Mouse (Mus musculus): ENCODE data around the gene Slc23a2. TPM values are rescaled to one million over a fixed set of nuclear protein-coding genes. Genes with fewer than 3 reads are reported as not detected.

Gene Slc23a2
- polyA plus RNA-seq, 1 experiment from 2014 or later = 5.6 TPM

GRCm38 (mm10) chr2:132049491-132049890 lies 95.4 kb downstream of the Slc23a2 start:
- H3K27me3 ChIP-seq (ENCODE audit: control insufficient read depth, insufficient read depth, low read length) = no peaks in the 10 kb centered on the region
- H3K4me2 ChIP-seq (replicated peaks; ENCODE audit: low read depth) = no peak overlapping the region
- no peaks in the 10 kb centered on the region for H3K36me3 ChIP-seq (ENCODE audit: control insufficient read depth, insufficient read depth, low read length)
- WGBS = 76% methylated on average over 3 of the region's 3 CpGs
- H3K9me3 ChIP-seq (ENCODE audit: control insufficient read depth, low read length) = no peaks in the 10 kb centered on the region
- DNase-seq (ENCODE audit: low spot score) (no peak), ATAC-seq (ENCODE audit: low FRiP score, low TSS enrichment) (no peak)
- no peak overlapping the region for H3K27ac ChIP-seq (replicated peaks)
- no peak overlapping the region for H3K4me3 ChIP-seq (ENCODE audit: low read depth, low read length)
- TF ChIP-seq CTCF (IDR thresholded peaks at IDR 0.05; ENCODE audit: low read depth) (no peak), EP300 (optimal IDR thresholded peaks at IDR 0.05) (no peak)
- H3K9ac ChIP-seq (ENCODE audit: low read length) = no peak overlapping the region
- 0 out of 2 replicates have a peak, but pooled peaks cover 3% of the 10 kb centered on the region for H3K4me1 ChIP-seq (replicated peaks; ENCODE audit: control insufficient read depth, insufficient read depth)

DNA sequence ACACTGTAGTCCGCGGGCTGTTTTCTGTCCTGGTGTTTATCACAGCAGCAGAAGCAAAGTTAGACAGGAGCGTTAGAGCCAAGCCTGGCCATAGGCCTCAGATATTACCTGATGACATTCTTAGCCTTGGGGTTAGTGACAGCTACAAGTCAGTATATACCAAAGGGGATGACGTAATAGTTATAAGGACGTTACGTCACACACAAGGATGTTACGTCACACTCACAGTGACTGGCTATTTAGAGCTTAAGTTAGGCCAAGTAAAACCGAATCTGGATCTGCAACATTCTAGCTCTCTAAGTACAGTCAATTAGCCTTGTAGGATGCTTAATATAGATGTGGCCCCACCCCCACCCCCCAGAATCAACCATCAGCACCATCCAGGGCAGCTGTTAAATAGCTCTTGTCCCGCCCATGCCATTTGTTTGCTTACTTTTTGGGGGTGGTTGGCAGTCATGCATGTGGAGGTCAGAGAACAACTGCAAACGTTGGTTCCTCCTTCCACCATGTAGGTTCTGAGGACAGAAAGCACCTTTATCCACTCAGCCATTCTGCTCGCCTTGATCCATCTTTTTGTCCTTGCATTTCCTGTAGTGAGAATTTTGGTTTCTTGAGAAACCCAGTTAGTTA lies 96.7 kb downstream of the Slc23a2 start:
- 66% methylated on average over 11 of the region's 11 CpGs for WGBS
- Histone ChIP-seq H3K27ac (replicated peaks) (no peak overlapping the region), H3K4me2 (replicated peaks; ENCODE audit: low read depth) (no peak overlapping the region), H3K9ac (ENCODE audit: low read length) (no peak overlapping the region), H3K4me1 (replicated peaks; ENCODE audit: control insufficient read depth, insufficient read depth) (0 out of 2 replicates have a peak, but pooled peaks cover 3% of the 10 kb centered on the region), H3K27me3 (ENCODE audit: control insufficient read depth, insufficient read depth, low read length) (no peaks in the 10 kb centered on the region), H3K36me3 (ENCODE audit: control insufficient read depth, insufficient read depth, low read length) (no peaks in the 10 kb centered on the region), H3K4me3 (ENCODE audit: low read depth, low read length) (no peak overlapping the region), H3K9me3 (ENCODE audit: control insufficient read depth, low read length) (no peaks in the 10 kb centered on the region)
- DNase-seq (ENCODE audit: low spot score) (no peak), ATAC-seq (ENCODE audit: low FRiP score, low TSS enrichment) (no peak)
- no peak for TF ChIP-seq CTCF (IDR thresholded peaks at IDR 0.05; ENCODE audit: low read depth)
- TF ChIP-seq EP300 (optimal IDR thresholded peaks at IDR 0.05) = no peak

DNA sequence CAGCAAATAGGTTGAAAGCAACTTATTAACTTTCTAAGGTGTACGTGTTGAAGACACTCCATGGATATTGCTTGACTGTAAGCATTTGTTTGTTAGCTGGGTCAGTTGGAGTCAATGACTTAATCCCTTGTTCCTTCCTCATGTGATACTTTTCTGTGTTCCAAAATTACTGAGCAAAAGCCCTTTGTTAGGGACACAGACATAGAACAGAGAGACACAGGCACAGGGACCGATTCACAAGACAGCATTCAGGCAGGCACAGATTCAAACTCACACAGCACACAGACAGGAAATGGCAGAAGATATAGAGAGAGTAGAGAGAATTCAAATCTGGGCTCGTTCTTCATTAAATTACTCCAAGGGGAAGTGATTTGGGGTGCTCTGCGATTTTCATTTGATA lies 97.5 kb downstream of the Slc23a2 start:
- no peaks in the 10 kb centered on the region for H3K27me3 ChIP-seq (ENCODE audit: control insufficient read depth, insufficient read depth, low read length)
- TF ChIP-seq CTCF (IDR thresholded peaks at IDR 0.05; ENCODE audit: low read depth) (no peak), EP300 (optimal IDR thresholded peaks at IDR 0.05) (no peak)
- WGBS = 81% methylated on average over 4 of the region's 4 CpGs
- no peak overlapping the region for H3K9ac ChIP-seq (ENCODE audit: low read length)
- no peaks in the 10 kb centered on the region for H3K36me3 ChIP-seq (ENCODE audit: control insufficient read depth, insufficient read depth, low read length)
- 0 out of 2 replicates have a peak, but pooled peaks cover 3% of the 10 kb centered on the region for H3K4me1 ChIP-seq (replicated peaks; ENCODE audit: control insufficient read depth, insufficient read depth)
- H3K9me3 ChIP-seq (ENCODE audit: control insufficient read depth, low read length) = no peaks in the 10 kb centered on the region
- H3K4me2 ChIP-seq (replicated peaks; ENCODE audit: low read depth) = no peak overlapping the region
- no peak for DNase-seq (ENCODE audit: low spot score)
- ATAC-seq (ENCODE audit: low FRiP score, low TSS enrichment) = no peak
- H3K4me3 ChIP-seq (ENCODE audit: low read depth, low read length) = no peak overlapping the region
- no peak overlapping the region for H3K27ac ChIP-seq (replicated peaks)

GRCm38 (mm10) chr2:132046659-132047058 lies 98.2 kb downstream of the Slc23a2 start:
- DNase-seq (ENCODE audit: low spot score) (no peak), ATAC-seq (ENCODE audit: low FRiP score, low TSS enrichment) (no peak)
- H3K9ac ChIP-seq (ENCODE audit: low read length) = no peak overlapping the region
- TF ChIP-seq EP300 (optimal IDR thresholded peaks at IDR 0.05) (no peak), CTCF (IDR thresholded peaks at IDR 0.05; ENCODE audit: low read depth) (no peak)
- H3K27ac ChIP-seq (replicated peaks) = no peak overlapping the region
- 94% methylated on average over 4 of the region's 4 CpGs for WGBS
- 0 out of 2 replicates have a peak, but pooled peaks cover 3% of the 10 kb centered on the region for H3K4me1 ChIP-seq (replicated peaks; ENCODE audit: control insufficient read depth, insufficient read depth)
- H3K9me3 ChIP-seq (ENCODE audit: control insufficient read depth, low read length) = no peaks in the 10 kb centered on the region
- no peaks in the 10 kb centered on the region for H3K36me3 ChIP-seq (ENCODE audit: control insufficient read depth, insufficient read depth, low read length)
- H3K4me3 ChIP-seq (ENCODE audit: low read depth, low read length) = no peak overlapping the region
- H3K4me2 ChIP-seq (replicated peaks; ENCODE audit: low read depth) = no peak overlapping the region
- H3K27me3 ChIP-seq (ENCODE audit: control insufficient read depth, insufficient read depth, low read length) = no peaks in the 10 kb centered on the region

GRCm38 (mm10) chr2:132044320-132045274 lies 100.3 kb downstream of the Slc23a2 start:
- no peaks in the 10 kb centered on the region for H3K9me3 ChIP-seq (ENCODE audit: control insufficient read depth, low read length)
- TF ChIP-seq EP300 (optimal IDR thresholded peaks at IDR 0.05) (no peak), CTCF (IDR thresholded peaks at IDR 0.05; ENCODE audit: low read depth) (no peak)
- no peak overlapping the region for H3K4me2 ChIP-seq (replicated peaks; ENCODE audit: low read depth)
- 84% methylated on average over 15 of the region's 15 CpGs for WGBS
- no peak overlapping the region for H3K9ac ChIP-seq (ENCODE audit: low read length)
- no peak for DNase-seq (ENCODE audit: low spot score)
- ATAC-seq (ENCODE audit: low FRiP score, low TSS enrichment) = no peak
- no peaks in the 10 kb centered on the region for H3K27me3 ChIP-seq (ENCODE audit: control insufficient read depth, insufficient read depth, low read length)
- H3K4me3 ChIP-seq (ENCODE audit: low read depth, low read length) = no peak overlapping the region
- no peak overlapping the region for H3K27ac ChIP-seq (replicated peaks)
- 0 out of 2 replicates have a peak, but pooled peaks cover 3% of the 10 kb centered on the region for H3K4me1 ChIP-seq (replicated peaks; ENCODE audit: control insufficient read depth, insufficient read depth)
- no peaks in the 10 kb centered on the region for H3K36me3 ChIP-seq (ENCODE audit: control insufficient read depth, insufficient read depth, low read length)

All from stomach, postnatal 0 days (tissue).